Mouse (Mus musculus): ENCODE data around the gene Myh9. TPM values are rescaled to one million over a fixed set of nuclear protein-coding genes. Genes with fewer than 3 reads are reported as not detected.
"Not testable (repeated sequence)": the region's sequence is repeated elsewhere in the genome, so short reads cannot be mapped to it uniquely, and the experiment has no call there.

Gene Myh9
- total RNA-seq, 2 experiments from 2014 or later, result 88.3 to 96.3 TPM

DNA sequence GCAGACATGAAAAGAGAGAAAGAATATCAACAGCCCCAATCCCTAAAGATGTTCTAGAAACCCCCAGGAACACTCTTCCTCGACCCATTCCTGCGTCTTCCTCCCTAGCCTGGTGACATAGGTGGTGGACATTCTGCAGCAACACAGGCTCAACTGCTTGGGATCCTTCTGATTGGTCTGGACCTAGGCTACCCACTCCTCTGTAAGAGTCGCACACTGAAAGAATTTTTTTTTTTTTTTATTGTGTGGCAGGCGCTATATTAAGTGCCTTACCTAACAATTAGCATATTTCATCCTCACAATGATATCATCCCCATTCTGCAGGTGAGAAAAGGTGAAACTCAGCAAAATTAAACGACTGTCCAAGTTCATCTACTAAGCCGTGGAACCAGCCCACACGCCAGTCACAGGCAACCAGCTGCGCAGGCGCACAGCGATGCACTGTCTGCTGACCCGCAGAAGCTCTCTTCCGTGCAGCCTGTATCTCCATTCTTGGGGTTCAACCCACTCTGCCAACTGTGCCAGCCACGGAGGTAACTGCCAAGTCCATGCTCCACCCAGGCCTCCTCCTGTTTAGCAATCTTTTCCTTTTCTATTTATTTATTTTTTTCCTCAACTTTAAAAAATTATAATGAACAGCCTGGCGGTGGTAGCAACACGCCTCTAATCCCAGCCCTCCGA lies 3.1 kb upstream of the Myh9 start:
- Histone ChIP-seq H3K27ac (no peak overlapping the region), H3K4me3 (peak overlapping the region; percentile 11; the same call in 1 of the 2 replicates)
- peak; percentile 13; the same call in 1 of the 2 replicates for TF ChIP-seq CTCF (conservative IDR thresholded peaks at IDR 0.05)
- peak; percentile 49 to 60 for DNase-seq (ENCODE audit: low spot score in 2 of 2)

DNA sequence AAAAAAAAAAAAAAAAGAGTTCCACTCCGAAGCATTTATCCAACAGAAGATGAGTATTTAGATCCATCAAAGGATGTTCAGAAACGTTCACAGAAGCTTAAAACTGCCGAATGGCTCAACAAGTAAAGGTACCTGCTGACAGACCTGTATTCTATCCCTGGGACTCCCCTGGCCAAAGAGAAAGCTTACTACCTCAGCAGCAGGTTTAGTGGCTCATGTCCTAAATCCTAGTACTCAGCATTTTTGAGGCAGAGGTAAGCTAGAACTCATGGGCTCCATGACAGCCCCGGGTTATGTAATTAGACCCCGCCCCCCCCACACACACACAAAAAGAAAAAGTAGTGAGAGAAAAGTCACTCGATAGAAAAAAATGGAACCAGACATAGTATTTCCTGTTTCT lies 2.1 kb upstream of the Myh9 start:
- Histone ChIP-seq H3K4me3 (no peak overlapping the region), H3K27ac (no peak overlapping the region)
- no peak for TF ChIP-seq CTCF (conservative IDR thresholded peaks at IDR 0.05)
- DNase-seq (ENCODE audit: low spot score in 2 of 2), result no peak

DNA sequence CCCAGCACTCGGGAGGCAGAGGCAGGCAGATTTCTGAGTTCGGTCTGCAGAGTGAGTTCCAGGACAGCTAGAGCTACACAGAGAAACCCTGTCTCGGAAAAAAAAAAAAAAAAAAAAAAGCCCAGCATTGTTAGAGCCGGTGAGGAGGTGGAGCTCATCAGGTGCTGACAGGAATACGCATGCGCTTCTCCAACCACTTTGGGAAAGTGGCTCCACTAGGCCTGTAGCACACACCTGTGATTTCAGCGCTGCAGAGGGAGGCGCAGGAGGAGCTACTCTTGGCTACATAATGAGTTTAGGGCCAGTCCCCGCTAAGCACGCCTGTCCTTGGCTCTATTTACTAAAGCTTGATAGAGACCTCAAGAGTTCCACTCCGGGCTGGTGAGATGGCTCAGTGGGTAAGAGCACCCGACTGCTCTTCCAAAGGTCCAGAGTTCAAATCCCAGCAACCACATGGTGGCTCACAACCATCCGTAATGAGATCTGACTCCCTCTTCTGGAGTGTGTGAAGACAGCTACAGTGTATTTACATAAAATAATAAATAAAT lies 1.6 kb upstream of the Myh9 start:
- H3K4me3 ChIP-seq; DNase-seq (ENCODE audit: low spot score in 2 of 2): not testable (repeated sequence)
- peak overlapping the region; percentile 95; the same call in 1 of the 2 replicates for H3K27ac ChIP-seq

DNA sequence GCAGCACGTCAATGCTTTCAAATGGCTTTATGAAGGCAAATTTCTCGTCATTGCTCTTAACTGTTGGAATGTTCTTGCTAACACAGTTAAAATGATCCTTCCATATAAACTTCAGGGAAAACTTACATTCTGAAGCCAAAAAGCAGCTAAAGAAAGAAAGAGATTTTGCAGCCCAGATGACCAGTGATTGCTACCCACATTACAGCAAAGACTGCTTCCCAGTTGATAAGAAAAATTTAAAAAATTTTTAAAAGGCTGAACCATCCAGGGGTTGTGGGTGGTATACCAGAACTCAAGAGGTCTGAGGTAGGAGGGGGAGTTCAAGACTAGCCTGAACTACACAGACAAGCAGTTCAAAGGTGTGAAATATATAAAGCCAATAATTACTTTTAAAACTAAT lies 1.1 kb upstream of the Myh9 start:
- TF ChIP-seq CTCF (conservative IDR thresholded peaks at IDR 0.05), result no peak
- Histone ChIP-seq H3K4me3 (peak overlapping the region; percentile 60; the same call in 1 of the 2 replicates), H3K27ac (peak overlapping the region; percentile 95)
- DNase-seq (ENCODE audit: low spot score in 2 of 2), result no peak

DNA sequence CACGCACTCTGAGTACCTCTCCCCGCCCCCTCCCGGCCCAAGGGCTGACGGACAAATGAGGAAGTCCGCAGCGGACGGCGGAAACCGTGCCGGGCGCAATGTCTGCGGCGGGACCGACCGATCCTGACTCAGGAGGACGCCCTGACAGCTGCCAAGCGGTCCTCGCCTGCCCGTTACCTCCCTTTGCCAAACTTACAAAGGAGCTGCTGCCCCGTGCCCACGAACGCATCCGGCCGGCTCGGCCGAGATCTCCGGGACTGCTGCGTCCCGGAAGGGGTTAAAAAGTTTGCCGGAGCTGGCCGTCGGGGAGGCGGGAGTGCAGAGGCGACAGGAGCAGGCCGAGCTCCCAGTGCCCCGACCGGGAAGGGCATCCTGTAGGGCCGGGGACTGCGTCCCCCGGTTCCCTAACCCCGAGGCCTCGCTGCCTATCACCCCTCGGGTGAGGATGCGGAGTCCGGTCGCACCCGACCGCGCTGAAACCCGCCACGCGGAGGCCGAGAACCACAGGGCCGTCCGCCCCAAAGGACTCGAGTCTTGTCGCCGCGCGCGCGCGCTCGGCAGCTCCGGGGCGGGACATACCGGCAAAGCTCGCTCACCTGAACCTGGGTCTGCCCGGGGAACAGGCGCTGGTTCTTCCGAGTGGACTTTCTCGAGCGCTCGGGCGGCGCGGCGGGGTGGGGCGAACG lies 471 bp downstream of the Myh9 start:
- Histone ChIP-seq H3K27ac (peak overlapping the region; percentile 89), H3K4me3 (peak overlapping the region; percentile 96)
- DNase-seq (ENCODE audit: low spot score in 2 of 2), result peak in 1 of 2 experiments; percentile 46
- TF ChIP-seq CTCF (conservative IDR thresholded peaks at IDR 0.05), result no peak

DNA sequence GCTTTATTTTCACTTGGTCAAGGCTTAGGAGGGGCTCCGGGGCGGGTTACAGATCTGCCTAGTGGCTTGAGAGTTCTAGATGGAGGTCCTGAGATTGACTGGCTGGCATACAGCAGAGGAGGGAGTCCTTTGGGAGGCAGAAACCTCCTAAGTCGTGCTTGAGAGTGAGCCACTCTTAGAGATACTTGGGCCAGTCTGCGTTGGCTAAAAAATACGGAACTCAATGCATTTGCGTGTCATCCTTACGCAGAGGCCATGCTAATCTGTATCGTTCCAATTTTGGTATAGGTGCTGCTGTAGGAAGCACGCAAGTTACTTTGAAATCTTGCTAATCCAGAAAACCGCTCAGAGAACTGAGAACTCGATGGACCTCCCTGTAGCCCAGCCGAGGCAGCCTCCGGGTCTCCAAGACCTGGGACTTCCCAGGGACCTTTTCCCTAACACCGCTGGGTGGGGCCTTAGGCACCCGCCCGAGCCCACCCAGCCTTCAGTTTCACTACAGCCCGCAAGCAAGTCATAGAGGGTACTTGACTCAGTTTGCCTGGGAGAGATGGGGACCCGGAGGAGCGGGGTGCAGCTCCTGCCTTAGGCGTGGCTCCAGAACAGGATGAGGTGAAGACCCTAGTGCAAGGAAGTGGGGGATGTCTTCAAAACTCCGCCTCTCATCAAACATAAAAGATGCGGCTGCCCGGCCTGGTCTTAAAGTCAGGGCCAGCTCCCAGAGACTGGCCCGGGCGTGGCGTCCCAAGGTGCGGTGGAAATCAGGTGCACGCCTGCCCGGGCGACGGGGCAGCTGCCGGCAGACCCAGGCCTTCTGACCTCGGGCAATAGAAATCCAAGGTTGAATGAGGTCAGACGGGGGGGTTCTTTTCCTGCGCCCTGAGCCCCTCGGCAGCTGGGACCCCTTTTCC lies 1.3 kb downstream of the Myh9 start:
- Histone ChIP-seq H3K4me3 (peak overlapping the region; percentile 96), H3K27ac (peak overlapping the region; percentile 89)
- no peak for TF ChIP-seq CTCF (conservative IDR thresholded peaks at IDR 0.05)
- no peak for DNase-seq (ENCODE audit: low spot score in 2 of 2)

DNA sequence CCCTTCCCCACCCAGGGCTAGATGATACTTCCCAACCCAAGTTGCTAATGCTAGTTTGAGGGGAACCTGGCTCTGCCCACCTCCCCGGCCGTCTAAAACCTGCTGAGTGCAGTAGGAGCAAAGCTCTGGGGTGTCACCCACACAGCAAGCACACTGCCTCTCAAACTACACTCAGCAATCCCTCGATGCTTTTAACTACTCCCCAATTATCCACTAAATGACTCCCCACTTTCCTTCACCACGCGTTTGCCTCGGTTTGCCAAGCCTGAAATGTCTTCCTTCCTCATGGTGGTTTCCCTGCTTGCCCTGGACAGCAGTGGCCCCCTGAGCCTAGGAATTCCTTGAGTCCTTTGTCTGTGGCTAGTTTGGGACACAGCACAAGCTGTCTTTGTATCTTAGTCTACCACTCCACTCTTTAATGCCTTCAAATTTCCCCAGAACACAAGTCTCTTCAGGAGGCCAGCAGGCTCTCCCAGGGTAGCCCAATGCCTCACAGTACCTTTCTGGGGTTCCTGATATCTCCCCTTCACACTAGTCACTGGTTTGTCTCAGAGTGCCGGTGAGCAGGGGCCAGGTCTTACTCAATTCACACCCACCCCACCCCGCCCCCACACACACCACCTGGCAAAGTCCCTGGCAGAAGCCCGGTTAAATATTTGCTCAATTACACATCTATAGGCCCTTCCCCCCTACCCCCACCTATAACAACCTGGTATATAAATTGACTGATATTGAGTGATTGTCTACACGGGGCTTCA lies 2.3 kb downstream of the Myh9 start:
- peak overlapping the region; percentile 96 for H3K4me3 ChIP-seq
- no peak for DNase-seq (ENCODE audit: low spot score in 2 of 2)
- peak overlapping the region; percentile 89 for H3K27ac ChIP-seq
- TF ChIP-seq CTCF (conservative IDR thresholded peaks at IDR 0.05), result no peak

DNA sequence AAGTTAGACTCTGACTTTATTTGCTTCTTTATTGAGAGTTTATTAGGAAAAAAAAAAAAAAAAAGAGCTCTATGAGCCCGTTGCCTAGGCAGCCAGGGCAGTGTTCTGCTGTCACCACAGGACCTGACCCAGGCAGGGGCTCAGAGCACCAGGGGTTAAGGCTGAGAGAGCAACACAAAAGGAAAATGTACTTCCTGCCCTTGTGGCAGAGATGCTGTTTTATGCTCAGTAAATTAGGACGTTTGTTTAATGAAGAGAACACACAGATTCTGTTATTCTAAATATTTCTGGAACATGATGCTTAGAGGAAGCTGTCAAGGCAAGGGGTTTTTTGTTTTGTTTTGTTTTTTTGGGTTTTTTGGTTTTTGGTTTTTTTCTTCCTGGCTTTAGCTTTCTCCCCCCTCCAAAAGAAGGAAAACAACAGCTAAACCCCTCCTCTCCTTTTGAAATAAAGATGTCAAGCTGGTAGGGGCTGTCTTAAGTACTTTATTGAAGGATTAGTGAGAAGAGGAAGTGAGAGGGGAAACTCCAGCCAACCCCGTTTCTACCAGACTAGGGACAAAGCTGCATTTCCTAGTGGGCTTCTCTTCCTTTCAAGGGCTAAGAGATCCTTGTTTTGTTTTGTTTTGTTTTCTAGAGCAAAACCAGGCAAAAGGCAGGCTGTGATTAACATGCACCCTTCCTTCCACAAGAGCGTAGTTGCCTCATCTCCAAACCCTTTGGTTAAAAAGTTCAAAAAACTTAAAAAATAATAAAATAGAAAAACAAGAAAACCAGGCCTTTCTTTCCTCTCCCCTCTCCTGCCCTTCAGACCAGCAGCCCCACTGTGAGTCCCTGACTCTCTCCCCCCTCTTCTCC lies 3.2 kb downstream of the Myh9 start:
- H3K4me3 ChIP-seq, result peak overlapping the region; percentile 96; the same call in 1 of the 2 replicates
- DNase-seq (ENCODE audit: low spot score in 2 of 2), result no peak
- H3K27ac ChIP-seq, result peak overlapping the region; percentile 89
- TF ChIP-seq CTCF (conservative IDR thresholded peaks at IDR 0.05), result no peak

DNA sequence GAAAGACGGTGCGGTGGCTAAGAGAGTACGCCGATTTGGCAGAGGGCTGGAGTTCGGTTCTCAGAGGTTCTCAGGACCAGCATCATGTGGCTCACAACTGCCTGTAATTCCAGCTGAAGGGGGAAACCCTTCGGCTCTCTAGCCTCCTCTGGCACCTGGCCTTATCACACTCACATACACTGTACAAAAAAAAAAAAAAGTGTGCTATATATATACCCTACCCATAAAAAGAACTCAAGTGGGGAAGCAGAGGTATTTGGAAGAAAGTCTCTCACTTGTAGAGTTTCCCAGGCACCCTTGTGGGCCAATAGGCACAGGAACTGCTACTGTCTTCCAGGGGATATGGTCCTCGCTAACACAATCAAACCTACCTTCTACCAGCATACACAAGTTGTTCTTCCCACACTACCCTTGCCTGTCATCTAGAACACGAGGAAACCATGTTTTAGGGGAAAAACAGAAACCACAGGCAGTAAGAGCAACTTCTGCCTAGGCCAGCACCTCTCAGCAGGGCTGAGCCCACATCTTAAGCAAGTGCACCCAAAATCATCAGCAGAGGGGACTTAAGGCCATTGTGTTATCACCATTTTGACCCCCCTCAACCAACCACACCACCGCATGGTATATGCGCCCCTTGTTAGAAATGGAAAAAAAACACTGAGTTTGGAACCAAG lies 4.4 kb downstream of the Myh9 start:
- TF ChIP-seq CTCF (conservative IDR thresholded peaks at IDR 0.05), result no peak
- H3K4me3 ChIP-seq, result no peak overlapping the region

DNA sequence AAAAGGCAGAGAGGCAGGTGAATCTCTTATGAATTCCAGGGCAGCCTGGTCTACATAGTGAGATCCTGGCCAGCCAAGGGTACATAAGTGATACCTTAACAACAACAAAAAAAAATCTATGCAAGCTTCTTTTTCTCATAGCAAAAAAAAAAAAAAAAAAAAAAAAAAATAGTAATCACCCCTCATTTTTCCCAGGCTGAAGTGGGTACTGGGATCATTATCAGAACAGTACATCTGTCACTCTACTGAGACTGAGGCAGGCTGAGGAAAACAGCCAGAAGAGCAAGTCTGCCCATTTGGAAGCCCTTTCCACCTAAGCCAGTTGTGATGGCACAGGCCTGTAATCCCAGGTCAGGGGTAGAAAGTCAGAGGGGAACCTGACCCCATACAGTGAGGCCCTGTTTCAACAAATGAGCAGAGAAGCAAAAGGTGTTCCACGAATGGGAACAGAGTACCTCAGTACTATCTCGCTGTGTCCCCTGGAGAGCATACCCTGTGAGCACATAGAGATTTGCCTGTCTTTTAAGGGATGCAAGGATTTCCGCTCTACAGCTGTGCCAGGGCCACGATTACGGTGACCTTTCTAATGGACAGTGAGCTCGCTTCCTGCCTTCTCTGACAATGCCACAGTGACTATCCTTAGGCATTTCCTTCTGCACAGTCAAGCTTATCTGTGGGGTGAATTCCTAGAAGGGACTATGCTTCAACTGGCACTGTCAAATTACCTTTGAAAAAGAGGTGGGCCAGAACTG lies 5.1 kb downstream of the Myh9 start:
- TF ChIP-seq CTCF (conservative IDR thresholded peaks at IDR 0.05), result no peak
- H3K27ac ChIP-seq, result peak overlapping the region; percentile 89
- no peak overlapping the region; the same call in 1 of the 2 replicates for H3K4me3 ChIP-seq
- no peak for DNase-seq (ENCODE audit: low spot score in 2 of 2)

More for the DNA sequence above, 4.4 kb downstream of the Myh9 start:
- peak overlapping the region; percentile 89 for H3K27ac ChIP-seq
- no peak for DNase-seq (ENCODE audit: low spot score in 2 of 2)
